Mouse (Mus musculus) G1E (cell line): ENCODE data around the gene 4632433K11Rik.

Experiments
- CTCF ChIP-seq: IDR thresholded peaks from 2 replicates; pipeline ENCODE4 v1.5.1; 2012; ENCODE audit warnings: low read depth, low read length, inconsistent platforms, mixed read lengths
- GATA2 ChIP-seq: IDR thresholded peaks from 2 replicates; pipeline ENCODE4 v1.6.1; 2012; ENCODE audit warnings: low read depth, low read length, inconsistent platforms, borderline replicate concordance
- POLR2AphosphoS5 ChIP-seq: IDR thresholded peaks from 2 replicates; pipeline ENCODE4 v1.6.1; 2012; ENCODE audit warnings: low read depth, low read length, inconsistent platforms; ENCODE audit not compliant: insufficient replicate concordance
- TAL1 ChIP-seq: conservative IDR thresholded peaks from 2 replicates; pipeline ENCODE4 v1.6.1; 2012; ENCODE audit warnings: low read depth, low read length, inconsistent platforms, mixed read lengths

DNA sequence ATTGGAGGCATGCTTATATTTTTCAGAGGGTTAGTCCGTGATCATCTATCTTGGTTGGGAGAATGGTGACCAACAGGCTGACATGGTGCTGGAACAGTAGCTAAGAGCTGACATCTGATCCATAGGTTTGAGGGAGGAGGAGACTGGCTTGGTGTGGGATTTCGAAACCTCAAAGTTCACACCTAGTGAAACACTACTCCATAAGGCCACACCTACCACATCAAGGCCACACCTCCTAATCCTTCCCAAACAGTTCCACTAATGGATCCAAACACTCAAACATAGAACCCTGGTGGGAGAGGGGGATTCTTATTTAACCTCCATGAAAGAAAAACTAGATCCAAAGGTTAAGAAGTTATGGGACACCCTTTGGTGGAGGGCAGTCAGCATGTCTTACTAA, 17.0 kb upstream of the 4632433K11Rik start:
- TF ChIP-seq CTCF (no peak), TAL1 (no peak), POLR2AphosphoS5 (no peak), GATA2 (no peak)
